Mouse (Mus musculus) kidney, adult 2 months (tissue): ENCODE measurements around the gene Sf3a2.

Source experiments
- CTCF ChIP-seq: fragments of 200-500 bp; conservative IDR thresholded peaks from 2 replicates; pipeline ENCODE4 v1.5.1; 2011; ENCODE audit warnings: low read depth, mild to moderate bottlenecking, control low read depth, low read length, moderate library complexity, mixed read lengths; ENCODE audit not compliant: insufficient read depth, insufficient read length
- POLR2A ChIP-seq: fragments of 200-500 bp; IDR thresholded peaks from one replicate; pipeline ENCODE4 v1.6.1; 2011; ENCODE audit warnings: low read depth, low read length, control low read depth

DNA sequence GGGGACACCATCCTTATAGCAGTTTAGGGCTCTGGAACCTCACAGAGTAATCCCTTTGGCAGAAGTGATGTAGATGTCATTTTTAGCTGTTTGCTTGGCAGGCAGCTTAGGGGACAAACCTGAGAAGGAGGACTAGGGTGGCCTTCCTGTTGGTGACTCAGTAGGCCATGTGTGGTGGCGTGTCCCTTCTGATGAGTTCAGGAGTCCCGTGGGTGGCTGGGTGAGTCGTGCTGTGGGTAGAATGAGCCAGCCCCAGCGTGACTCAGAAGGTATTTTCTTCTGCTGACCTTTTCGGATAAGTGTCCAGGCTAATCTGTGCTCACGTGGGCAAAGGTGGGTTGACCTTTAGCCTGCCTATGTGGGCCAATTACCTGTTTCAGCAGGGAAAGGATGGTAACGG, 39.3 kb upstream of the Sf3a2 start:
- no peak for TF ChIP-seq CTCF
- no peak for TF ChIP-seq POLR2A
